Mouse (Mus musculus) MEL (cell line): ENCODE measurements around the gene Ptpru. TPM values are rescaled to one million over a fixed set of nuclear protein-coding genes. Genes with fewer than 3 reads are reported as not detected.

Experiments
- DNase-seq: peaks from one replicate; pipeline ENCODE4 v3.0.0; 2011; ENCODE audit warnings: low read depth, low spot score
- H3K27ac ChIP-seq: 2 replicates; pipeline ENCODE4 v1.5.1; 2012; ENCODE audit warnings: low read depth, mild to moderate bottlenecking, control low read depth, low read length, moderate library complexity; ENCODE audit not compliant: control insufficient read depth
- H3K27me3 ChIP-seq, 2 experiments: fragments of 150-350 bp in 1 of 2; sonication (generic) in 1 of 2; 2 replicates each; pipeline ENCODE4 v1.6.1; 2012; ENCODE audit warnings: low read length in 2 of 2, mild to moderate bottlenecking in 2 of 2, improper control_type of control experiment in 1 of 2, moderate library complexity in 1 of 2; ENCODE audit not compliant: insufficient read depth in 2 of 2, control insufficient read depth in 1 of 2
- H3K36me3 ChIP-seq, 2 experiments: 2 replicates each; pipeline ENCODE4 v1.6.1; 2012 to 2014; ENCODE audit warnings: low read length in 2 of 2, improper control_type of control experiment in 1 of 2, inconsistent platforms in 1 of 2, mild to moderate bottlenecking in 1 of 2; ENCODE audit not compliant: insufficient read depth in 2 of 2, control insufficient read depth in 1 of 2
- H3K4me1 ChIP-seq, 2 experiments: fragments of 150-350 bp in 1 of 2; sonication (generic) in 1 of 2; 2 replicates each; pipeline ENCODE4 v1.6.1; 2012; ENCODE audit warnings: low read length in 2 of 2, improper control_type of control experiment in 1 of 2, mild to moderate bottlenecking in 1 of 2; ENCODE audit not compliant: insufficient read depth in 2 of 2, control insufficient read depth in 1 of 2
- H3K4me3 ChIP-seq, 2 experiments: fragments of 150-350 bp in 1 of 2; sonication (generic) in 1 of 2; 2 replicates each; pipeline ENCODE4 v1.5.1; 2012; ENCODE audit warnings: low read depth in 2 of 2, low read length in 2 of 2, mild to moderate bottlenecking in 2 of 2, moderate library complexity in 2 of 2, control low read depth in 1 of 2, improper control_type of control experiment in 1 of 2; ENCODE audit not compliant: control insufficient read depth in 1 of 2, insufficient read depth in 1 of 2
- H3K79me2 ChIP-seq: 2 replicates; pipeline ENCODE4 v1.6.1; 2012; ENCODE audit warnings: mild to moderate bottlenecking, low read length, moderate library complexity; ENCODE audit not compliant: control insufficient read depth, poor library complexity, insufficient read depth
- H3K9ac ChIP-seq: 2 replicates; pipeline ENCODE4 v1.6.1; 2012; ENCODE audit warnings: low read depth, mild to moderate bottlenecking, control low read depth, low read length, moderate library complexity; ENCODE audit not compliant: control insufficient read depth, poor library complexity, severe bottlenecking
- H3K9me3 ChIP-seq: fragments of 150-350 bp; sonication (generic); replicated peaks from 2 replicates; pipeline ENCODE4 v1.6.1; 2012; ENCODE audit warnings: mild to moderate bottlenecking, low read length, improper control_type of control experiment, moderate library complexity; ENCODE audit not compliant: insufficient read depth
- BHLHE40 ChIP-seq: IDR thresholded peaks from 2 replicates; pipeline ENCODE4 v1.6.1; 2012; ENCODE audit warnings: low read depth, mild to moderate bottlenecking, inconsistent platforms, low read length, improper control_type of control experiment, borderline replicate concordance
- CHD2 ChIP-seq: IDR thresholded peaks from 2 replicates; pipeline ENCODE4 v1.6.1; 2011; ENCODE audit warnings: low read length, improper control_type of control experiment
- E2F4 ChIP-seq: IDR thresholded peaks from 2 replicates; pipeline ENCODE4 v1.6.1; 2011; ENCODE audit warnings: low read depth, low read length, improper control_type of control experiment, borderline replicate concordance
- ELF1 ChIP-seq: IDR thresholded peaks from 2 replicates; pipeline ENCODE4 v1.6.1; 2014; ENCODE audit warnings: low read depth, mild to moderate bottlenecking, inconsistent platforms, low read length, improper control_type of control experiment, moderate library complexity
- EP300 ChIP-seq, 2 experiments: IDR thresholded peaks; 2 replicates each; pipeline ENCODE4 v1.6.1; 2011; ENCODE audit warnings: improper control_type of control experiment in 2 of 2, low read length in 2 of 2, low read depth in 1 of 2, mild to moderate bottlenecking in 1 of 2
- GABPA ChIP-seq: IDR thresholded peaks from 2 replicates; pipeline ENCODE4 v1.6.1; 2012; ENCODE audit warnings: low read depth, mild to moderate bottlenecking, inconsistent platforms, low read length, improper control_type of control experiment, moderate library complexity
- GATA1 ChIP-seq: IDR thresholded peaks from 2 replicates; pipeline ENCODE4 v1.6.1; 2011; ENCODE audit warnings: low read depth, low read length, improper control_type of control experiment
- HCFC1 ChIP-seq: IDR thresholded peaks from 2 replicates; pipeline ENCODE4 v1.6.1; 2012; ENCODE audit warnings: low read depth, mild to moderate bottlenecking, inconsistent platforms, low read length, improper control_type of control experiment, moderate library complexity
- JUND ChIP-seq: IDR thresholded peaks from 2 replicates; pipeline ENCODE4 v1.6.1; 2011; ENCODE audit warnings: low read depth, mild to moderate bottlenecking, improper control_type of control experiment, low read length
- KAT2A ChIP-seq: conservative IDR thresholded peaks from 2 replicates; pipeline ENCODE4 v1.6.1; 2012; ENCODE audit warnings: low read depth, low read length, improper control_type of control experiment, inconsistent platforms
- MAX ChIP-seq: IDR thresholded peaks from 2 replicates; pipeline ENCODE4 v1.6.1; 2011; ENCODE audit warnings: low read length, improper control_type of control experiment
- MEF2A ChIP-seq: IDR thresholded peaks from 2 replicates; pipeline ENCODE4 v1.6.1; 2014; ENCODE audit warnings: low read depth, mild to moderate bottlenecking, inconsistent platforms, low read length, improper control_type of control experiment; ENCODE audit not compliant: poor library complexity, insufficient replicate concordance, severe bottlenecking; ENCODE audit errors: extremely low read depth
- MYB ChIP-seq: IDR thresholded peaks from 2 replicates; pipeline ENCODE4 v1.6.1; 2011; ENCODE audit warnings: mild to moderate bottlenecking, low read depth, low read length, improper control_type of control experiment
- MYC ChIP-seq: IDR thresholded peaks from 2 replicates; pipeline ENCODE4 v1.6.1; 2011; ENCODE audit warnings: low read depth, mild to moderate bottlenecking, low read length, improper control_type of control experiment, moderate library complexity
- NELFE ChIP-seq: IDR thresholded peaks from 2 replicates; pipeline ENCODE4 v1.6.1; 2011; ENCODE audit warnings: low read depth, low read length, improper control_type of control experiment
- NRF1 ChIP-seq: IDR thresholded peaks from 2 replicates; pipeline ENCODE4 v1.6.1; 2014; ENCODE audit warnings: low read depth, mild to moderate bottlenecking, inconsistent platforms, low read length, improper control_type of control experiment, moderate library complexity; ENCODE audit not compliant: poor library complexity, insufficient read depth, severe bottlenecking
- POLR2AphosphoS2 ChIP-seq: IDR thresholded peaks from 2 replicates; pipeline ENCODE4 v1.6.1; 2011; ENCODE audit warnings: low read length, improper control_type of control experiment
- RAD21 ChIP-seq: IDR thresholded peaks from 2 replicates; pipeline ENCODE4 v1.6.1; 2011; ENCODE audit warnings: mild to moderate bottlenecking, low read depth, low read length, improper control_type of control experiment
- TAL1 ChIP-seq: IDR thresholded peaks from 2 replicates; pipeline ENCODE4 v1.6.1; 2012; ENCODE audit warnings: mild to moderate bottlenecking, inconsistent platforms, low read length, moderate library complexity, mixed read lengths
- TBP ChIP-seq: IDR thresholded peaks from 2 replicates; pipeline ENCODE4 v1.8.0; 2011; ENCODE audit warnings: low read depth, low read length, improper control_type of control experiment
- TCF12 ChIP-seq: IDR thresholded peaks from 2 replicates; pipeline ENCODE4 v1.6.1; 2014; ENCODE audit warnings: low read depth, mild to moderate bottlenecking, inconsistent platforms, low read length, improper control_type of control experiment, moderate library complexity
- USF1 ChIP-seq: IDR thresholded peaks from 2 replicates; pipeline ENCODE4 v1.6.1; 2014; ENCODE audit warnings: low read depth, mild to moderate bottlenecking, inconsistent platforms, low read length, improper control_type of control experiment, moderate library complexity
- ZKSCAN1 ChIP-seq: IDR thresholded peaks from 2 replicates; pipeline ENCODE4 v1.6.1; 2012; ENCODE audit warnings: low read depth, mild to moderate bottlenecking, inconsistent platforms, low read length, improper control_type of control experiment, moderate library complexity
- polyA plus RNA-seq, 2 experiments: library from polyadenylated mRNA; stranded (reverse) in 1 of 2; unstranded in 1 of 2; fragments of >175 nt in 1 of 2; fragments of >200 nt in 1 of 2; gene quantifications; 2 replicates each; pipeline versions ENCODE4 v1.2.1 to v1.2.4; 2012; ENCODE audit warnings: low replicate concordance in 2 of 2, low read depth in 1 of 2; ENCODE audit not compliant: insufficient read length in 2 of 2, insufficient read depth in 1 of 2, missing spikeins in 1 of 2
- total RNA-seq: library from RNA; depleted of rRNA; stranded (reverse); fragments of 300-350 nt; gene quantifications from 2 replicates; pipeline ENCODE4 v1.2.3, GENCODE M21; 2012

Ptpru gene
- total and polyA plus RNA-seq, 3 experiments: 3.4 to 6.8 TPM; not detected in 1

GRCm38 (mm10) chr4:131752204-131752837, 85.8 kb downstream of the Ptpru start:
- Histone ChIP-seq H3K27me3 (no peaks in the 10 kb centered on the region), H3K4me3 (no peak overlapping the region), H3K27ac (no peak overlapping the region), H3K9ac (no peak overlapping the region), H3K4me1 (no peaks in the 10 kb centered on the region), H3K36me3 (no peaks in the 10 kb centered on the region), H3K9me3 (no peaks in the 10 kb centered on the region), H3K79me2 (no peaks in the 10 kb centered on the region)
- DNase-seq: no peak
- TF ChIP-seq RAD21: no peak
- TF ChIP-seq BHLHE40: no peak
- no peak for TF ChIP-seq NRF1
- no peak for TF ChIP-seq HCFC1
- no peak for TF ChIP-seq NELFE
- TF ChIP-seq CHD2: no peak
- TF ChIP-seq MYC: no peak
- TF ChIP-seq MEF2A: no peak
- no peak for TF ChIP-seq E2F4
- TF ChIP-seq EP300 (IDR thresholded peaks at IDR 0.05; ENCODE audit: low read depth in 1 of 2, low read length in 2 of 2): no peak
- TF ChIP-seq MYB: no peak
- TF ChIP-seq TCF12: no peak
- TF ChIP-seq POLR2AphosphoS2: no peak
- no peak for TF ChIP-seq TAL1

- Histone ChIP-seq H3K4me3 (no peak overlapping the region), H3K9ac (no peak overlapping the region), H3K27ac (no peak overlapping the region), H3K27me3 (no peaks in the 10 kb centered on the region), H3K79me2 (no peaks in the 10 kb centered on the region), H3K9me3 (no peaks in the 10 kb centered on the region), H3K36me3 (no peaks in the 10 kb centered on the region), H3K4me1 (no peaks in the 10 kb centered on the region)
- no peak for DNase-seq
- TF ChIP-seq TBP (no peak), KAT2A (no peak), MAX (no peak), TAL1 (no peak), ZKSCAN1 (no peak), JUND (no peak), HCFC1 (no peak), USF1 (no peak), GATA1 (no peak), GABPA (no peak), TCF12 (no peak), NELFE (no peak), ELF1 (no peak)
Observed at GRCm38 (mm10) chr4:131751561-131751960, 86.5 kb downstream of the Ptpru start.
